Mouse (Mus musculus): ENCODE measurements around the gene Fermt3. TPM values are rescaled to one million over a fixed set of nuclear protein-coding genes. Genes with fewer than 3 reads are reported as not detected.

The Fermt3 gene
- polyA plus RNA-seq, 1 experiment from 2014 or later, result 6.5 TPM

GRCm38 (mm10) chr19:6977759-6978638, 41.3 kb downstream of the Fermt3 start:
- 83% methylated on average over 13 of the region's 13 CpGs for WGBS
- Histone ChIP-seq H3K27ac (peak overlapping the region; percentile 88), H3K4me1 (peaks cover 39% of the 10 kb centered on the region), H3K4me2 (replicated peaks) (peak overlapping the region; percentile 64), H3K27me3 (no peaks in the 10 kb centered on the region), H3K4me3 (peak overlapping the region; percentile 63; the same call in 1 of the 2 replicates), H3K9ac (peak overlapping the region; percentile 61; the same call in 1 of the 2 replicates), H3K9me3 (no peaks in the 10 kb centered on the region), H3K36me3 (peaks cover 27% of the 10 kb centered on the region)
- no peak for ATAC-seq (ENCODE audit: insufficient number of reproducible peaks, insufficient read depth, low FRiP score, low TSS enrichment)

GRCm38 (mm10) chr19:6975537-6976521, 43.4 kb downstream of the Fermt3 start, which contains the start of gene Plcb3:
Gene Plcb3, minus strand, starts transcription at chr19:6976470.
- H3K4me1 ChIP-seq, result peaks cover 43% of the 10 kb centered on the region
- H3K27me3 ChIP-seq, result no peaks in the 10 kb centered on the region
- peak within 1 kb of the TSS; percentile 70 for H3K4me3 ChIP-seq
- peak within 1 kb of the TSS; percentile 90 for H3K27ac ChIP-seq
- H3K4me2 ChIP-seq (replicated peaks), result peak within 1 kb of the TSS; percentile 94
- ATAC-seq (ENCODE audit: insufficient number of reproducible peaks, insufficient read depth, low FRiP score, low TSS enrichment), result no peak
- WGBS, result under 1% methylated on average over 16 of the region's 16 CpGs
- peaks cover 20% of the 10 kb centered on the region for H3K36me3 ChIP-seq
- peak within 1 kb of the TSS; percentile 84 for H3K9ac ChIP-seq
- H3K9me3 ChIP-seq, result no peaks in the 10 kb centered on the region

GRCm38 (mm10) chr19:6974211-6975205, 44.8 kb downstream of the Fermt3 start, which contains the start of gene Ppp1r14b:
Gene Ppp1r14b, plus strand, starts transcription at chr19:6974968.
- Histone ChIP-seq H3K9me3 (no peaks in the 10 kb centered on the region), H3K4me1 (peaks cover 54% of the 10 kb centered on the region), H3K9ac (peak within 1 kb of the TSS; percentile 84), H3K36me3 (peaks cover 20% of the 10 kb centered on the region), H3K27ac (peak within 1 kb of the TSS; percentile 90), H3K4me2 (replicated peaks) (peak within 1 kb of the TSS; percentile 94), H3K4me3 (peak within 1 kb of the TSS; percentile 70), H3K27me3 (no peaks in the 10 kb centered on the region)
- peak; percentile 41 for ATAC-seq (ENCODE audit: insufficient number of reproducible peaks, insufficient read depth, low FRiP score, low TSS enrichment)
- WGBS, result under 1% methylated on average over 57 of the region's 84 CpGs

GRCm38 (mm10) chr19:6973581-6974190, 45.6 kb downstream of the Fermt3 start:
- Histone ChIP-seq H3K36me3 (peaks cover 20% of the 10 kb centered on the region), H3K27me3 (no peaks in the 10 kb centered on the region), H3K9ac (peak overlapping the region; percentile 84), H3K4me2 (replicated peaks) (peak overlapping the region; percentile 94), H3K9me3 (no peaks in the 10 kb centered on the region), H3K4me1 (peaks cover 51% of the 10 kb centered on the region), H3K4me3 (peak overlapping the region; percentile 70), H3K27ac (peak overlapping the region; percentile 90)
- ATAC-seq (ENCODE audit: insufficient number of reproducible peaks, insufficient read depth, low FRiP score, low TSS enrichment), result no peak
- 39% methylated on average over 12 of the region's 12 CpGs for WGBS

DNA sequence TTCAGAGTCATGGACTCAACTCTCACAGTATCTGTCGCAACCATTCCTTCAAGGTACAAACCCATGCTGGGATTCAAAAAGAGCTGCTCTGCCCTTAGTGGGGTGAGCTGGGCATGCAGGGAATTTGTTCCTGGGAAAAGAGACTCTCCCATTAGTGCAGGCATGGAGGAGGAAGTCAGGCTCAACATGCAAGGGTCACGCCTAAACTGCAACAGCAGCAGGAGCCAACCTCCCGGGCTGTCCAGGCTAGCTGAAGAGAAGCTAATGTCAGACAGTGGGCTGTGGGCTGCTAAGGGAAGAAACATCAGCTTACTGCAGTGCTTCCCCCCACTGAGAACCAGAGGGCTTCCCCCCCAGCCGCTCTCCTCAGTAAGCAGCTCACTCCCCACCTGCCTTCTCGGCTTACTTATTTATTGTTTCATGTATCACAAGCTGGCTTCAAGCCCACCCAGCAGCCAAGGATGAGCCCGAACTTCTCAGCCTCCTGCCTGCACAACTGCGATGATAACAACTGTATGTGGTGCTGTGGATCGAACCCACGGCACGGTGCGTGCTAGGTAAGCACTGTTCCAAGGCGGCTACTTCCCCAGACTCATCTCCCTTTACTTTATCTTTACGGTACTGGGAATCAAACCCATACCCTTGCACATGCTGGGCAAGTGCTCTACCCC, 46.9 kb downstream of the Fermt3 start:
- Histone ChIP-seq H3K27me3 (no peaks in the 10 kb centered on the region), H3K4me1 (peaks cover 48% of the 10 kb centered on the region), H3K27ac (no peak overlapping the region), H3K9me3 (no peaks in the 10 kb centered on the region), H3K9ac (no peak overlapping the region), H3K4me3 (no peak overlapping the region), H3K4me2 (replicated peaks) (no peak overlapping the region), H3K36me3 (peaks cover 7% of the 10 kb centered on the region)
- ATAC-seq (ENCODE audit: insufficient number of reproducible peaks, insufficient read depth, low FRiP score, low TSS enrichment), result no peak
- WGBS, result 75% methylated on average over 13 of the region's 13 CpGs

GRCm38 (mm10) chr19:6971644-6972043, 47.6 kb downstream of the Fermt3 start:
- no peak overlapping the region for H3K4me2 ChIP-seq (replicated peaks)
- peaks cover 43% of the 10 kb centered on the region for H3K4me1 ChIP-seq
- no peak overlapping the region for H3K9ac ChIP-seq
- no peaks in the 10 kb centered on the region for H3K27me3 ChIP-seq
- WGBS, result 17% methylated on average over 6 of the region's 6 CpGs
- no peak overlapping the region for H3K4me3 ChIP-seq
- no peaks in the 10 kb centered on the region for H3K9me3 ChIP-seq
- 0 out of 2 replicates have a peak overlapping the region, but pooled peaks have one; percentile 30 for H3K27ac ChIP-seq
- peaks cover 3% of the 10 kb centered on the region for H3K36me3 ChIP-seq
- no peak for ATAC-seq (ENCODE audit: insufficient number of reproducible peaks, insufficient read depth, low FRiP score, low TSS enrichment)

DNA sequence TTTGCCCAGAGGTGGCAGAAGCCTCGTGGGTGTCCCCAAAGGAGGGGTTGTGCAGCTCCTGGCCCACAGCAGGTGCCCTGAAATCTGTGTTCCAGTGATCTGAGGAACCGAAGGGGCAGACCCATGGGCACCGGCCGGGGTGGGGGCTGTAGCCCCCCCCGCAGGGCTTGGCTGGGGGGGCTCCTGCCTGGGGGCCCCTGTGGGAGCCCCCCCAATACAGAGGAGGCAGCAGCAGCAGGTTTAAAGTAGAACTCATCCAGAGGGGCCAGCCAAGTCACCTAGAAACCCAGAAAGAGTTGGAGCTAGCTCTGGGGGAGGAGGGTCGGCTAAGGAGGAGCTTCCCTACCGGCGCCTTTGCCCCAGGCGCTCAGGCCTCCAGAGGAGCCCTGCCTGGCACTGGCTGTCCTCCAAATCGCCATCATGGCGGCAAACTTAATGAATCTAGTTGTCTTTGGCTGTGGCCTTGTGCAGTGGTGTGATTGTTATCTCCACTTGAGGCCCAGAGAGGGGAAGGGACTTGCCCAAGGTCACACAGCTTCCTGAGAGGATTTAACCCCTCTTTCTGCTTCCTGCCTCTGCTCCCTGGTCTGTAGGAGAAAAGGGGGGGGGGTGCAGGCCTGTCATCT, 48.7 kb downstream of the Fermt3 start:
- H3K4me1 ChIP-seq, result peaks cover 34% of the 10 kb centered on the region
- H3K27ac ChIP-seq, result peak overlapping the region; percentile 58; the same call in 1 of the 2 replicates
- H3K4me2 ChIP-seq (replicated peaks), result peak overlapping the region; percentile 54
- no peaks in the 10 kb centered on the region for H3K27me3 ChIP-seq
- peaks cover 11% of the 10 kb centered on the region; the same call in 1 of the 2 replicates for H3K36me3 ChIP-seq
- 23% methylated on average over 11 of the region's 11 CpGs for WGBS
- no peak for ATAC-seq (ENCODE audit: insufficient number of reproducible peaks, insufficient read depth, low FRiP score, low TSS enrichment)
- peak overlapping the region; percentile 58 for H3K4me3 ChIP-seq
- peak overlapping the region; percentile 15; the same call in 1 of the 2 replicates for H3K9ac ChIP-seq
- no peaks in the 10 kb centered on the region for H3K9me3 ChIP-seq

GRCm38 (mm10) chr19:6969665-6970381, 49.4 kb downstream of the Fermt3 start:
- Histone ChIP-seq H3K36me3 (peaks cover 18% of the 10 kb centered on the region), H3K27me3 (no peaks in the 10 kb centered on the region), H3K27ac (peak overlapping the region; percentile 58; the same call in 1 of the 2 replicates), H3K4me3 (peak overlapping the region; percentile 58), H3K4me2 (replicated peaks) (peak overlapping the region; percentile 54), H3K4me1 (peaks cover 34% of the 10 kb centered on the region), H3K9me3 (no peaks in the 10 kb centered on the region), H3K9ac (peak overlapping the region; percentile 66)
- peak; percentile 11; the same call in 1 of the 2 replicates for ATAC-seq (ENCODE audit: insufficient number of reproducible peaks, insufficient read depth, low FRiP score, low TSS enrichment)
- WGBS, result 1% methylated on average over 55 of the region's 55 CpGs

DNA sequence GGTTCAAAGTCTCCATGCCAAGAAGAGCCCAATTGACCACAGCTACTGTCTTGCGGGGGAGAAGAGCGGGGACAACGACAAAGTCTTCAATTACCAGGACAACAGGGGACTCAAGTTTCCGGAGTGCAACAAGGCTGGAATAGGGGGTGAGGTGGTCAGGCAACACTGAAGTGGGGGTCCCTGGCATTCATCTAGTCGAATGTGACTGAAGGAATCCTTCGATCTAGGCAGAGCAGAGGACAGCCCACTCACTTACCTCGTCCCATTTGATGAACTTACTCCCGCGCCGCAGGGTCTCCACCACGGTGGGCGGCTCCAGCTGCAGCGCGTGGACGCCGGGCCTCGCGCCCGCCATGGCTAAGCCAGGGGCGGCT, 50.0 kb downstream of the Fermt3 start:
- under 1% methylated on average over 20 of the region's 20 CpGs for WGBS
- peaks cover 34% of the 10 kb centered on the region for H3K4me1 ChIP-seq
- ATAC-seq (ENCODE audit: insufficient number of reproducible peaks, insufficient read depth, low FRiP score, low TSS enrichment), result no peak
- H3K27ac ChIP-seq, result 0 out of 2 replicates have a peak overlapping the region, but pooled peaks have one; percentile 24
- H3K9ac ChIP-seq, result peak overlapping the region; percentile 66
- H3K4me2 ChIP-seq (replicated peaks), result peak overlapping the region; percentile 54
- H3K36me3 ChIP-seq, result peaks cover 24% of the 10 kb centered on the region
- H3K4me3 ChIP-seq, result peak overlapping the region; percentile 58
- H3K27me3 ChIP-seq, result no peaks in the 10 kb centered on the region
- H3K9me3 ChIP-seq, result no peaks in the 10 kb centered on the region

Measured in embryonic facial prominence, embryonic 12.5 days (tissue).